Mouse (Mus musculus) stomach, postnatal 0 days (tissue): ENCODE measurements around the gene Gm10190. TPM values are rescaled to one million over a fixed set of nuclear protein-coding genes. Genes with fewer than 3 reads are reported as not detected.

Source experiments
- ATAC-seq: fragments of 200-750 bp; cut with Nextera tagmentation; 2 replicates; pipeline ENCODE4 v1.8.0; 2017; ENCODE audit not compliant: low FRiP score, low TSS enrichment
- DNase-seq: peaks from one replicate; pipeline ENCODE4 v3.0.0-alpha.2; 2016; ENCODE audit warnings: low spot score
- H3K27ac ChIP-seq: fragments of 300-500 bp; sonication (generic); replicated peaks from 2 replicates; pipeline ENCODE4 v1.5.1; 2014; ENCODE audit warnings: mild to moderate bottlenecking, control low read depth
- H3K27me3 ChIP-seq: fragments of 300-500 bp; sonication (generic); 2 replicates; pipeline ENCODE4 v1.6.1; 2014; ENCODE audit warnings: low read length; ENCODE audit not compliant: control insufficient read depth, insufficient read depth
- H3K36me3 ChIP-seq: fragments of 300-500 bp; sonication (generic); 2 replicates; pipeline ENCODE4 v1.6.1; 2014; ENCODE audit warnings: low read length, mixed read lengths; ENCODE audit not compliant: control insufficient read depth, insufficient read depth
- H3K4me1 ChIP-seq: fragments of 300-500 bp; sonication (generic); replicated peaks from 2 replicates; pipeline ENCODE4 v1.6.1; 2014; ENCODE audit warnings: antibody characterized with exemption; ENCODE audit not compliant: control insufficient read depth, insufficient read depth
- H3K4me2 ChIP-seq: fragments of 300-500 bp; sonication (generic); replicated peaks from 2 replicates; pipeline ENCODE4 v1.6.1; 2014; ENCODE audit warnings: low read depth, mild to moderate bottlenecking, control low read depth, moderate library complexity
- H3K4me3 ChIP-seq: fragments of 300-500 bp; sonication (generic); 2 replicates; pipeline ENCODE4 v1.5.1; 2014; ENCODE audit warnings: low read depth, low read length, control low read depth
- H3K9ac ChIP-seq: fragments of 300-500 bp; sonication (generic); 2 replicates; pipeline ENCODE4 v1.6.1; 2014; ENCODE audit warnings: mild to moderate bottlenecking, low read length, control low read depth, mixed read lengths
- H3K9me3 ChIP-seq: fragments of 300-500 bp; sonication (generic); 2 replicates; pipeline ENCODE4 v1.6.1; 2016; ENCODE audit warnings: low read length; ENCODE audit not compliant: control insufficient read depth
- CTCF ChIP-seq: IDR thresholded peaks from 2 replicates; pipeline ENCODE4 v1.5.1; 2016; ENCODE audit warnings: antibody characterized with exemption, low read depth, mild to moderate bottlenecking, moderate library complexity
- EP300 ChIP-seq: optimal IDR thresholded peaks from 2 replicates; pipeline ENCODE3; 2016; ENCODE audit warnings: antibody characterized with exemption
- WGBS: fragments of 180-500 bp; shearing (Covaris S2); extraction: QIAGEN DNeasy Blood & Tissue Kit; methylation state at CpG from one replicate; pipeline ENCODE4 v1.1.7; 2014; 5-methylcytosine and 5-hydroxymethylcytosine counted together
- polyA plus RNA-seq: library from polyadenylated mRNA; unstranded; fragments of >200 nt; fragmentation: Nextera tagmentation; extraction: Ambion mirVana; gene quantifications from 2 replicates; pipeline ENCODE4 v1.2.1, GENCODE M21; 2015

Gene Gm10190
- polyA plus RNA-seq, 1 experiment from 2014 or later = 1.7 TPM

DNA sequence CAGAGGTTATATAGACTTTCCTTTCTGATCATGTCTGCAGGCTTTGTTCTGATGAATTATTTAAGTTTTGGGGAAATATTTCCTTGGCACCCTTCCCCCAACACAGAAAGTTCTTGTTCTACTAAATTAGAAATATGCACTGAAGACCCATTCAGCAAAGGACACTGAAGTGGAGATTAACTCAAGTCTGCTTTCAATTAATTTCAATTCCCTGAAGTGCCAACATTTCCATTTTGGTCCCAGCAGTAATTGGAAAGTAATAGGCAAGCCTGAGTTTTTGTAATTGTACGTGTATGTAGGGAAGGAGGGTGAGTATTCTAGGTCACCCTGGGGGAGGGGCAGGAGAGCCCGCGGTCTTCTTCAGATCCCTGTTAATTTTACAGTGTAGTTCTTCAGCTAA, 46.9 kb downstream of the Gm10190 start:
- 86% methylated on average over 3 of the region's 3 CpGs for WGBS
- no peak overlapping the region for H3K27ac ChIP-seq
- no peak overlapping the region for H3K9ac ChIP-seq
- TF ChIP-seq EP300 = no peak
- TF ChIP-seq CTCF = no peak
- no peaks in the 10 kb centered on the region for H3K4me1 ChIP-seq
- no peak overlapping the region for H3K4me2 ChIP-seq
- DNase-seq = no peak
- no peaks in the 10 kb centered on the region for H3K9me3 ChIP-seq
- H3K27me3 ChIP-seq = no peaks in the 10 kb centered on the region
- ATAC-seq = no peak
- no peak overlapping the region for H3K4me3 ChIP-seq
- no peaks in the 10 kb centered on the region for H3K36me3 ChIP-seq

- no peaks in the 10 kb centered on the region for H3K36me3 ChIP-seq
- no peak overlapping the region for H3K27ac ChIP-seq
- DNase-seq (no peak), ATAC-seq (no peak)
- H3K4me3 ChIP-seq = no peak overlapping the region
- no peak overlapping the region for H3K9ac ChIP-seq
- H3K4me1 ChIP-seq = no peaks in the 10 kb centered on the region
- no peak overlapping the region for H3K4me2 ChIP-seq
- H3K9me3 ChIP-seq = no peaks in the 10 kb centered on the region
- TF ChIP-seq EP300 (no peak), CTCF (no peak)
- 60% methylated on average over 5 of the region's 5 CpGs for WGBS
- no peaks in the 10 kb centered on the region for H3K27me3 ChIP-seq
Observed at GRCm38 (mm10) chr17:80325456-80325855, 47.9 kb downstream of the Gm10190 start.

GRCm38 (mm10) chr17:80324521-80324920, 48.8 kb downstream of the Gm10190 start:
- no peak overlapping the region for H3K9ac ChIP-seq
- 78% methylated on average over 7 of the region's 7 CpGs for WGBS
- H3K27ac ChIP-seq = no peak overlapping the region
- no peak overlapping the region for H3K4me2 ChIP-seq
- DNase-seq (no peak), ATAC-seq (no peak)
- H3K4me3 ChIP-seq = no peak overlapping the region
- no peaks in the 10 kb centered on the region for H3K27me3 ChIP-seq
- TF ChIP-seq CTCF (no peak), EP300 (no peak)
- no peaks in the 10 kb centered on the region for H3K36me3 ChIP-seq
- H3K9me3 ChIP-seq = no peaks in the 10 kb centered on the region
- H3K4me1 ChIP-seq = no peaks in the 10 kb centered on the region

GRCm38 (mm10) chr17:80323658-80324057, 49.7 kb downstream of the Gm10190 start:
- Histone ChIP-seq H3K36me3 (no peaks in the 10 kb centered on the region), H3K9me3 (no peaks in the 10 kb centered on the region), H3K4me1 (no peaks in the 10 kb centered on the region), H3K4me3 (no peak overlapping the region), H3K27ac (no peak overlapping the region), H3K4me2 (no peak overlapping the region), H3K27me3 (no peaks in the 10 kb centered on the region), H3K9ac (no peak overlapping the region)
- ATAC-seq = no peak
- no peak for DNase-seq
- WGBS = 69% methylated on average over 8 of the region's 8 CpGs
- TF ChIP-seq CTCF = no peak
- no peak for TF ChIP-seq EP300

Other genes with a start within 250 kb of the Gm10190 start
- gene Galm, start 246.1 kb downstream of the Gm10190 start, polyA plus RNA-seq = 31.6 and 34.3 TPM in 2 replicates
- gene Srsf7, start 166.2 kb downstream of the Gm10190 start, polyA plus RNA-seq = 208 and 212 TPM in 2 replicates
- 0.05 TPM in 2 replicates for gene Ttc39d, start 166.1 kb downstream of the Gm10190 start, polyA plus RNA-seq
- gene Gemin6, start 149.1 kb downstream of the Gm10190 start, polyA plus RNA-seq = 15.2 and 17.8 TPM in 2 replicates
- gene Morn2, start 83.3 kb downstream of the Gm10190 start, polyA plus RNA-seq = 9.4 and 10.3 TPM in 2 replicates
- gene Dhx57, start 83.1 kb downstream of the Gm10190 start, polyA plus RNA-seq = 3.9 TPM in 2 replicates
- gene Arhgef33, start 66.1 kb downstream of the Gm10190 start, polyA plus RNA-seq = 1.4 TPM in 2 replicates
- gene Sos1, start 106.9 kb upstream of the Gm10190 start, polyA plus RNA-seq = 2.2 TPM in 2 replicates
- gene Cdkl4, start 204.3 kb upstream of the Gm10190 start, polyA plus RNA-seq = 0.05 and 0.08 TPM in 2 replicates